Mouse (Mus musculus): ENCODE measurements around the gene Kctd7. TPM values are rescaled to one million over a fixed set of nuclear protein-coding genes. Genes with fewer than 3 reads are reported as not detected.
A peak's percentile ranks its signal among the peaks of the same experiment; 100 is the strongest.

The Kctd7 gene
- 12.2 and 12.6 TPM in 2 replicates for polyA plus RNA-seq (2016; fragmentation: Nextera tagmentation; extraction: Ambion mirVana)

GRCm38 (mm10) chr5:130144334-130145312 lies at the start of gene Kctd7:
Kctd7 (plus strand) TSS chr5:130144861.
- Histone ChIP-seq H3K4me3 (peak within 1 kb of the TSS; percentile 66), H3K9me3 (no peaks in the 10 kb centered on the region), H3K4me2 (replicated peaks) (peak within 1 kb of the TSS; percentile 91), H3K27ac (peak within 1 kb of the TSS; percentile 57), H3K36me3 (peaks cover 3% of the 10 kb centered on the region; the same call in 1 of the 2 replicates), H3K27me3 (replicated peaks) (no peaks in the 10 kb centered on the region), H3K4me1 (peaks cover 9% of the 10 kb centered on the region; the same call in 1 of the 2 replicates), H3K9ac (peak within 1 kb of the TSS; percentile 72)
- WGBS = under 1% methylated on average over 66 of the region's 66 CpGs
- peak; percentile 97 for ATAC-seq (ENCODE audit: low FRiP score, low read depth)

DNA sequence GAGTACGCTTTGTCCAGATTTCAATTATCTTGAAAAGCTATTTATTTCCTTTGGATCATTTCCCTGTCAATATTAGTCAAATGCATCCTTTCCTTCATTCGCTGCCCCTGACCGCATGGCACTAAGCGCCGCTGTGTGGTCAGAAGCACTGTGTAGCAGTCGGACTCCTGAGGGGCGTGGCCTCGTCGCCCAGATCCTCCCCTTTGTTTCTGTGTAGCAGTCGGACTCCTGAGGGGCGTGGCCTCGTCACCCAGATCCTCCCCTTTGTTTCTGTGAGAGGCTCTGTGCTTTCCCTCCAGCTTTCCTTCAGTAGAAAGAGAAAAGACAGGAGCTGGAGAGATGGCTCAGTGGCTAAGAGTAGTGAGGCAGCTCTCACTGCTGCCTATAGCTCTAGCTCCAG lies 47.9 kb upstream of the Kctd7 start:
- peak; percentile 58; the same call in 1 of the 2 replicates for ATAC-seq (ENCODE audit: low FRiP score, low read depth)
- WGBS = 59% methylated on average over 12 of the region's 12 CpGs
- no peaks in the 10 kb centered on the region for H3K4me1 ChIP-seq
- H3K9me3 ChIP-seq = no peaks in the 10 kb centered on the region
- peaks cover 5% of the 10 kb centered on the region for H3K36me3 ChIP-seq
- no peak overlapping the region for H3K4me2 ChIP-seq (replicated peaks)
- no peaks in the 10 kb centered on the region for H3K27me3 ChIP-seq (replicated peaks)
- H3K4me3 ChIP-seq = no peak overlapping the region
- no peak overlapping the region for H3K9ac ChIP-seq
- H3K27ac ChIP-seq = no peak overlapping the region

GRCm38 (mm10) chr5:130097837-130098236 lies 46.8 kb upstream of the Kctd7 start:
- no peak for ATAC-seq (ENCODE audit: low FRiP score, low read depth)
- no peak overlapping the region for H3K27ac ChIP-seq
- H3K4me2 ChIP-seq (replicated peaks) = no peak overlapping the region
- 84% methylated on average over 2 of the region's 2 CpGs for WGBS
- no peak overlapping the region for H3K4me3 ChIP-seq
- no peaks in the 10 kb centered on the region for H3K27me3 ChIP-seq (replicated peaks)
- H3K36me3 ChIP-seq = peaks cover 14% of the 10 kb centered on the region
- no peaks in the 10 kb centered on the region for H3K9me3 ChIP-seq
- no peaks in the 10 kb centered on the region for H3K4me1 ChIP-seq
- H3K9ac ChIP-seq = no peak overlapping the region

DNA sequence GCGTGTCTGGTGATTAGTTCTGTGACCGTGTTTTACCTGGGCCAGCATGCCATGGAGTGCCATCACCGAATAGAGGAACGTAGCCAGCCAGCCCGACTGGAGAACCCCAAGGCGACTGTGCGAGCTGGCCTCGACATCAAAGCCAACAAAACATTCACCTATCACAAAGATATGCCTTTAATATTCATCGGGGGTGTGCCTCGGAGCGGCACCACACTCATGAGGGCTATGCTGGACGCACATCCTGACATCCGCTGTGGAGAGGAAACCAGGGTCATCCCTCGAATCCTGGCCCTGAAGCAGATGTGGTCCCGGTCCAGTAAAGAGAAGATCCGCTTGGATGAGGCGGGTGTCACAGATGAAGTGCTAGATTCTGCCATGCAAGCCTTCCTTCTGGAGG lies 42.9 kb upstream of the Kctd7 start:
- Histone ChIP-seq H3K36me3 (peaks cover 16% of the 10 kb centered on the region), H3K27ac (no peak overlapping the region), H3K4me3 (no peak overlapping the region), H3K9ac (no peak overlapping the region), H3K4me2 (replicated peaks) (no peak overlapping the region), H3K9me3 (no peaks in the 10 kb centered on the region), H3K4me1 (no peaks in the 10 kb centered on the region), H3K27me3 (replicated peaks) (no peaks in the 10 kb centered on the region)
- WGBS = 97% methylated on average over 17 of the region's 17 CpGs
- ATAC-seq (ENCODE audit: low FRiP score, low read depth) = no peak

DNA sequence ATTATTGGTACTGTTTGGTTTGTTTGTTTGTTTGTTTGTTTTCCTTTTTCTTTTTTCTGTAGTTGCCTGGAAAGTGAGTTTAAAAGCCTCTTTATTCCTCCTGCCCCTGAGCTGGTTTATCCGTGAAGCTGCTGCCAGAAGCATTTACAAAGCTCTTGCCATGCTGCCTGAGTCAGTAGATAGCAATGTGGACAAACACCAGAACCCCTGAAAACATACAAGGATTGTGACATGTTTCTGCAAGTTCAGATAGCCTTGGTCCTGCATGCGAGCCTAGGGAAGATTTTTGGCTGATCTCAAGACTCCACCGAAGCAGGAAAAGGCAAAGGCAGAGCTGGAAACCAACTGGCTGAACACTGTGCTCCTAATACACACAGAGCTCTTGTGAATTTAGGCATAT lies 35.3 kb upstream of the Kctd7 start:
- WGBS = 92% methylated on average over 3 of the region's 3 CpGs
- Histone ChIP-seq H3K4me3 (no peak overlapping the region), H3K36me3 (peaks cover 8% of the 10 kb centered on the region), H3K4me1 (no peaks in the 10 kb centered on the region), H3K4me2 (replicated peaks) (no peak overlapping the region), H3K9ac (no peak overlapping the region), H3K9me3 (no peaks in the 10 kb centered on the region), H3K27ac (no peak overlapping the region), H3K27me3 (replicated peaks) (no peaks in the 10 kb centered on the region)
- ATAC-seq (ENCODE audit: low FRiP score, low read depth) = no peak

- no peaks in the 10 kb centered on the region for H3K9me3 ChIP-seq
- no peak for ATAC-seq (ENCODE audit: low FRiP score, low read depth)
- H3K27ac ChIP-seq = no peak overlapping the region
- H3K4me1 ChIP-seq = no peaks in the 10 kb centered on the region
- no peak overlapping the region for H3K4me3 ChIP-seq
- no peaks in the 10 kb centered on the region for H3K27me3 ChIP-seq (replicated peaks)
- no peak overlapping the region for H3K9ac ChIP-seq
- no peak overlapping the region for H3K4me2 ChIP-seq (replicated peaks)
- 86% methylated on average over 12 of the region's 12 CpGs for WGBS
- H3K36me3 ChIP-seq = peaks cover 14% of the 10 kb centered on the region
These were observed 33.8 kb upstream of the Kctd7 start for GRCm38 (mm10) chr5:130110632-130111464.

DNA sequence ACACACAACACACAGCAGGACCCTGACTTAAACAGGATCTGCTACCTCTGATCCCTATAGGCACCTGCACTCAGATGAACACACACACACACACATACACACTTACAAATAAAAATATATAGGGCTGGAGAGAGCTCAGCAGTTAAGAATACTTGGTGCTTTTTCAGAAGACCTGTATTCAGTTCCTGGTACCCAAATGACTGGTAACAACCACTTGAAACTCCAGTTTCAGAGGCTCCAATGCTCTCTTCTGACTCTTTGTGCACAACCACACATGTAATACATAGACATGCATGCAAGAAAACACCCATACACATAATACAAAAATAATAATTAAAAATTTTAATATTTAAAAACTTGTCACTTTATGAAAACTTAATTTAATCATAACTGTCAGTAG lies 32.0 kb upstream of the Kctd7 start:
- H3K36me3 ChIP-seq = peaks cover 14% of the 10 kb centered on the region
- no peak for ATAC-seq (ENCODE audit: low FRiP score, low read depth)
- no peaks in the 10 kb centered on the region for H3K4me1 ChIP-seq
- H3K9me3 ChIP-seq = no peaks in the 10 kb centered on the region
- no peak overlapping the region for H3K4me3 ChIP-seq
- H3K27ac ChIP-seq = no peak overlapping the region
- H3K9ac ChIP-seq = no peak overlapping the region
- no peaks in the 10 kb centered on the region for H3K27me3 ChIP-seq (replicated peaks)
- H3K4me2 ChIP-seq (replicated peaks) = no peak overlapping the region

GRCm38 (mm10) chr5:130116116-130116515 lies 28.5 kb upstream of the Kctd7 start:
- Histone ChIP-seq H3K4me1 (peaks cover 6% of the 10 kb centered on the region; the same call in 1 of the 2 replicates), H3K27ac (no peak overlapping the region), H3K9ac (no peak overlapping the region), H3K36me3 (peaks cover 6% of the 10 kb centered on the region), H3K4me2 (replicated peaks) (no peak overlapping the region), H3K4me3 (no peak overlapping the region), H3K9me3 (no peaks in the 10 kb centered on the region), H3K27me3 (replicated peaks) (no peaks in the 10 kb centered on the region)
- WGBS = 93% methylated on average over 12 of the region's 12 CpGs
- ATAC-seq (ENCODE audit: low FRiP score, low read depth) = no peak

DNA sequence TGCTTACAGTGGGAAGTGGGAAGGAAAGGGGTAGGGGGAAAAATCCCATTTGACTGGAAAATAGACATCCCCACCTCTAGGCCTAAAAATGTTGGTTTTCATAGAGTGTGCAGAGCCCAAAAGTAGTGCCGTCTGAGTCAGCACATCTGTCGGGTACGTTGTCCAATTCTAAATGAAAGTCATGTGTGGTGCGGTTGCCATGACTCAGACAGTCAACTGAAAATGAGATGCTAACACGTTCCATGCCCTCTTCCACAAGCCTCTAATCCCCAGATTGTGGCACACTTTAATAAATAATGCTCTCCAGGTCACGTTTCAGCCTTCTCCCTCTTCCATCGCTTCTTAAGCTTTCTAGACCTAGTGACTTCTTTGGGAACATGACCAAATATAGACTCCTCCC lies 27.8 kb upstream of the Kctd7 start:
- 90% methylated on average over 7 of the region's 7 CpGs for WGBS
- H3K9ac ChIP-seq = no peak overlapping the region

GRCm38 (mm10) chr5:130117932-130118331 lies 26.7 kb upstream of the Kctd7 start:
- Histone ChIP-seq H3K27me3 (replicated peaks) (no peaks in the 10 kb centered on the region), H3K4me2 (replicated peaks) (no peak overlapping the region), H3K27ac (no peak overlapping the region), H3K9ac (no peak overlapping the region), H3K4me3 (no peak overlapping the region), H3K9me3 (no peaks in the 10 kb centered on the region), H3K4me1 (peaks cover 6% of the 10 kb centered on the region; the same call in 1 of the 2 replicates), H3K36me3 (peaks cover 6% of the 10 kb centered on the region)
- no peak for ATAC-seq (ENCODE audit: low FRiP score, low read depth)
- 82% methylated on average over 6 of the region's 6 CpGs for WGBS

More for the DNA sequence above, 27.8 kb upstream of the Kctd7 start:
- H3K4me1 ChIP-seq = peaks cover 6% of the 10 kb centered on the region; the same call in 1 of the 2 replicates
- H3K4me3 ChIP-seq = no peak overlapping the region
- ATAC-seq (ENCODE audit: low FRiP score, low read depth) = no peak
- peaks cover 6% of the 10 kb centered on the region for H3K36me3 ChIP-seq
- H3K4me2 ChIP-seq (replicated peaks) = no peak overlapping the region
- H3K27me3 ChIP-seq (replicated peaks) = no peaks in the 10 kb centered on the region
- H3K27ac ChIP-seq = no peak overlapping the region
- no peaks in the 10 kb centered on the region for H3K9me3 ChIP-seq

GRCm38 (mm10) chr5:130119236-130119635 lies 25.4 kb upstream of the Kctd7 start:
- peaks cover 6% of the 10 kb centered on the region for H3K36me3 ChIP-seq
- 88% methylated on average over 3 of the region's 3 CpGs for WGBS
- peaks cover 6% of the 10 kb centered on the region; the same call in 1 of the 2 replicates for H3K4me1 ChIP-seq
- no peak overlapping the region for H3K27ac ChIP-seq
- no peak overlapping the region for H3K4me3 ChIP-seq
- H3K4me2 ChIP-seq (replicated peaks) = no peak overlapping the region
- no peak for ATAC-seq (ENCODE audit: low FRiP score, low read depth)
- no peaks in the 10 kb centered on the region for H3K9me3 ChIP-seq
- H3K9ac ChIP-seq = no peak overlapping the region
- H3K27me3 ChIP-seq (replicated peaks) = no peaks in the 10 kb centered on the region
